Mouse (Mus musculus) mouse trophoblast stem cell (cell line): ENCODE measurements around the gene Pde7b.
"Not testable (repeated sequence)": the region's sequence is repeated elsewhere in the genome, so short reads cannot be mapped to it uniquely, and the experiment has no call there.

Experiments
- in situ Hi-C, 2 experiments: fragments of 300-500 bp; cut with MseI, MboI; formaldehyde crosslinking; loops; 2 replicates in 1 of 2; 3 replicates in 1 of 2; pipeline ENCODE4 v1.15.1; 2025

Pde7b gene

GRCm38 (mm10) chr10:20550161-20550560, 174.7 kb downstream of the Pde7b start:
- in situ Hi-C loops = no loop called here

DNA sequence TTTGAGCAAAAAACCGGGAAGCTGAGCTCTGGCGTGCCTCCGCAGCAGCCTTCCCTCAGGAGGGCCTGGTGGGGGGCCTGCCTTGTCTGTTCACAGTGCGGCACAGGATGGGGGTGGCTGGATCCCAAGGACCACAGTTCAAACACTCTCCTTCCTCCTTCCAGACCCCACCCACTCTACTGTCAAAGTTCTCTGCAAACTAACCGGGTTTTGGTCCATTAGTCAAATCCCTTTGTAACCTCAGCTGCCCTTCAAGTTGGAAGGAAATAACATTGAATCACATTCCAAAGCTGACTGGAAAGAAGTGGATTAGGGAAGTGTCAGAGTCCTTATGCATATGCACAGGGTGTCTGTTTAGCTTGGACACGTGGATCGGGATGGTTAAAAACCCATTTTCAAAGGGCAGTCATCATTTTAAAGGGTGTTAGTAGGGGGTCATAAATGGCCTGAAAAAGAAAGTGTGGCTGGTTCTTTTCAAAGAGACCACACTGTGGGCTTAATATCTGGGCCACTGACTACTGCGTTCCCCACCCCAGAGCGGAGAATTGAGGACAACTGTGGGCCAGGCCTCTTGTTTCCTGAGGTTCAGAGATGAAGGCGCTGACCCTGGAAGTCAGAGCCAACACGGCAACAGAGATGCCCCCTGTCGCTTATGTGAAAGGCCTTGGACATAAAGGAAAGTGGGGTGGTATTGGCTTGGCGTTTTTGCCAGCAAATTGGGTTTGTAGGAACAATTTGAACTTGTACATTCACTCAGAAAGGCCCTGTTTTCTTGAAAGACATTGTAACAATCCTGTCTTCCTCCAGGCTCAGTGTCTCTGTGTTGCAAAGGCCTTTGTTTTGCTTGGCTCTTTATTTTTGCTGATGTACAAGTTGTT, 175.8 kb downstream of the Pde7b start:
- in situ Hi-C loops = no loop called here

DNA sequence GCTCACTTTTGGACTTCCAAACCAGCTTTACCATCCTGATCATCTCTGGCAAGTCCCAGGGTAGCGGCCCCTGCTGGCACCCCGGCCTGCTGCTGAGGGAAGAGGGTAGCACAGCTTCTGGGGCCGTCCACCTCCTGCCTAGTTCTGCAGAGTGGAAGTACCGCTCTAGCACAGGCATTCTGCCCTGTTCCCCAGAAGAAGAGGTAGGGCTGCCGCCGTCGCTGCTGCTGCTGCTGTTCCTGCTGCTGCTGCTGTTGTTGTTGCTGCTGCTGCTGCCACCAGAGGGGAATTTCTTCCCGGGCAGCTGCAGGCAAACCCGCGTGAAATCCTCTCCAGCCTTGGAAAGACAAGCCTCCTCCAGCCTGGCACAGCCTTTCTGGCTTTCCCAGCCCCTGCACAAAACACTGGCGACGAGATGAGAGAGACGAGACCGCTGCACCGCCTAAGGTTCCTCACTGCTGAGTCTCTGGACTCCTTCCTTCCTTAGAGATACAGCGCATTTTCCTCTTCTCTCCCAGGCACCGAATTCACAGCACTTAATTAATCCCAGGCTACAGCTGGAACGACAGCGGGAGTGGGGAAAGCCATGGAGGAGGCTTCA, 176.8 kb downstream of the Pde7b start:
- in situ Hi-C loops = no loop called here

GRCm38 (mm10) chr10:20543121-20543520, 181.8 kb downstream of the Pde7b start:
- in situ Hi-C loops = no loop called here

DNA sequence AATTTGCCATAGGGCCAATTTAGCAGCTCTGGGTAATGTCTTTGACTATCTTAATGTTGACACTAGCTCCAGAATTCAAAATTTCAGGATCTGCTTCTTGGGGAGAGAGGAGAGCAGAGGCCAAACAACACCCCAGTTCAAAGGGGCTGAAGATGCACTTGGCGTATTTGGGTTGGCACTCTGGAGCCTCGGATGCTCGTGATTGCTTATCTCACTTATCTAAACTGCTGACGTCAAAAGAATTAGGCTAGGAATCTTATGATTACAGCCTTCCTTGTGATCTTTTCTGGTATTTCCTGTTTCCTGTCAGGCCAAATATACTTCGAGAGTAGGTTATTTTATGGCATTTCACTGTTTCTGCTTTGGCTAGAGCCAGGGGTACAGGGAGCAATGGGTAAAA, 191.1 kb downstream of the Pde7b start:
- in situ Hi-C loops = no loop called here

GRCm38 (mm10) chr10:20531921-20532320, 193.0 kb downstream of the Pde7b start:
- in situ Hi-C loops = no loop called here

GRCm38 (mm10) chr10:20528544-20529411, 196.1 kb downstream of the Pde7b start:
- in situ Hi-C loops = no loop called here

- in situ Hi-C loops = no loop called here
These were observed 197.1 kb downstream of the Pde7b start for GRCm38 (mm10) chr10:20527737-20528136.

GRCm38 (mm10) chr10:20518529-20518889, 206.4 kb downstream of the Pde7b start:
- in situ Hi-C loops = no loop called here

DNA sequence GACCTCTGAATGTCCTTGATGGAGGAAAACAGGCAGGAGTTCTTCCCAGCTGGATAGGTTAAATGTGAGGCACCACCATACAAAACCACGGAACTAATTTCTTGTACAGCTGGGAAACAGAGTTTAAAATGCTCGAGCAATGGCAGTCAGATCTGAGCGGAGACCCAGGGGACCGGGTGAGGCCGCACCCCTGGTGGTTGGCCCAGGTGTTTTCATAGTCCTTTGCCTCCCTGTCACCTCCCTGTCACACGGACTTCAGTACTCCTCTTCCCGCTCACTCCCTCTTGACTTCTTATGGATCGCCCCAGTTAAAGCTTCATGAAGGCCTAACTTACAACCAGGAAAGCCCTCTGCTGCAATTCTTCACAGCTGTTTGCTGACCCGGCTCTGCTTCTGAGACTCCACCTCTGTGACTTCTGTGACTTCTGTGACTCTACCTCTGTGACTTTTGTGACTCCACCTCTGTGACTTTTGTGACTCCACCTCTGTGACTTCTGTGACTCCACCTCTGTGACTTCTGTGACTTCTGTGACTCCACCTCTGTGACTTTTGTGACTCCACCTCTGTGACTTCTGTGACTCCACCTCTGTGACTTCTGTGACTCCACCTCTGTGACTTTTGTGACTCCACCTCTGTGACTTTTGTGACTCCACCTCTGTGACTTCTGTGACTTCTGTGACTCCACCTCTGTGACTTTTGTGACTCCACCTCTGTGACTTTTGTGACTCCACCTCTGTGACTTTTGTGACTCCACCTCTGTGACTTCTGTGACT, 206.9 kb downstream of the Pde7b start:
- in situ Hi-C loops = not testable (repeated sequence)

DNA sequence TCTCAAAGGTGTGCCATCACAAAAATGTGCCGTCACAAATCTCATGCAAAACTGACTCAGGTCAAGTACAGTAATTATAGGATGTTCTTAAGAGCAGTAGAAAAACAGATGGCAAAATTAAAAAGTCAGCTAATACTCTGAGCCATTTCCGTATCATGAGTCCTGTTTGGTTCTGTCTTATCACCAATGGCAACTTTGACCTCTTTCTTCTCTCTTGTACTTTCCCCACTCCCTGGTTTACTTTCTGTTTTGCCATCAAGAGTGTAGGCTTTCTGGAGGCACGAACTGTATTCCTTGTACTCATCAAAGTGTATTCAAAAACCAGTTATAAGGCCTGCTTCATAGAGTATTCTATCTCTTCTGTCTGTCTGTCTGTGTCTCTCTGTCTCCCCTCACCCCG, 211.0 kb downstream of the Pde7b start:
- in situ Hi-C loops = no loop called here

- in situ Hi-C loops = no loop called here
These were observed 211.4 kb downstream of the Pde7b start for GRCm38 (mm10) chr10:20513461-20513860.

DNA sequence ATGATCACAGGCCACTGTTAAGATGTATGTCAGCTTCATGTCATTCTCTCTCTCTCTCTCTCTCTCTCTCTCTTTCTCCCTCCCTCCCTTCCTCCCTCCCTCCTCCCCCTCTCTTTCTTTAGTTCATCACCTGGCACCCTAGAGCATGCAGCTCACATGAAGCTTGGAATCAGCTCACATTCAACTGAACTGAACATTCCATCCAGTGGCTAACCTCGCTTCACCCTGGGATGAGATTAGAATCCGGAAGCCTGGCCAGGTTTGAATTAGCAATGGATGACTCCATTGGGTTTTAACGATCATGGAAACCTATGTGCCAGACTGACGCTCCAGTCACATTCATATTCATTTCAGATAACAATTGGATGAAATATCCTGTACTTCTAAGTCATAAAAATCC, 215.1 kb downstream of the Pde7b start:
- in situ Hi-C loops = no loop called here

DNA sequence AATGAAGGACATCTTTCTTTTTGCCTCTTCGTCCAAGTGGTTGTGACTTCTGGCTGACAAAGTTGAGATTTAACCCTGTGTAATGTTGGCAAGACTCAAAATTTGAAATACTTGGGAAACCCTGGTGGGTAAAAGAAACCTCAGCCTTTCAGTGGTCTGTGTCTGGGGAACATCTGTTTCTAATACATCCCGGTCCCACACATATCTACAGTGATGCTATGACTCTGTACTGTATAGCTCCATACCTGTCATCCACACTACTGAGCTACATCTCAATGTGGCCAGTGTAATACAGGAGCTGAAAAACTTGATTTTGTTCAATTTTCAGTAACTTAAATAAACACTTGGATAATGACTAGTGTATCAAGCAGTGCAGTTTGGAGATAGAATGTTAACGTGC, 216.4 kb downstream of the Pde7b start:
- in situ Hi-C loops = no loop called here

DNA sequence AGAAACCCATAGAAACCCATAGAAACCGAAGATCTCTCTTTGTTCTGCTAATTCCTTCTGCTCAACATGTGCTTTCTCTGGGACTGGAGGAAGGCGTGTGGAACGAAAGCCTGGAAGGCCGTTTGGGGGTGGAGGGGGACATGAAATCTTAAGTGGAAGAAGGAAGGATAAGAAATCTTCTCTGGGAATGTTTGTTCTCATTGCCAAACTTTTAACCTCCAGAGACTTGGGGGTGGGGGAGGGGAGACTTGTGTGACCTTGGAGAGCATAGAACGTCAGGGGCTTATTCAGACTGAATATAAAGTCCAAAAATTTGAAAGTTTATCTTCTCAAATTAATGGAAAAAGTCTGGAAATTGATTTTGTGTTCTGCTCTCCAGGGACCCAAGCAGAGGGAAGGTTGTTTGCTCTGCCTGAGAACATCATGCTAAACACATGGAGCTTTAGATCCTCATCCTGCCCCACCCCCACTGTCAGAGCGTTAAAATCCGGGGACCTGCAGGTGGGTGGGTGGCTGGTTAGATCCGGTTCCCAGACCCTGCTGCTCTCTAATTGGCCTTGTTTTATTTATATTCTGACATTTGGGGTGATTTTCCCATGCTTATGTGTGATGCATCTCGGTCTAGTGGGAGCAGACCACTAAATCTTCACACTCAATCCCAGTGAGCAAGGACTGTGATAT, 217.0 kb downstream of the Pde7b start:
- in situ Hi-C loops = no loop called here

DNA sequence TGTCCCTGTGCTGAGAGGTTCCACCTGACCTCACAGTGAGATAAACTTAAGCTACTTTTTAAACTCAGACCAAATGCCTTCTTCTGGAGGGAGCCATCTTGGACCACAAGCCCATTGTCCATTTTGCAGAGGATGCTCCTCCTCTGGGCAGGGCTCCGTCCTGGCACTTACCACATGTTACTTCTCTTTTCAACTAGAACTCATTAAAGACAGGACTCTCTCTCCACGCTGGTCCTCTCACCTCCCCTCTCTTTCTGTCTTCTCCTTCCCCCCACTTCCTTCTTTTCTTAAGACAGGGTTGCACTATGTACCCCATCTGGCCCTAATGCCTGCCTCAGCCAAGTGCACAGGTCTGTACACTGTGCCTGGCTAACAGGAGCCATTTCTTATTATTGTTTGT, 217.8 kb downstream of the Pde7b start:
- in situ Hi-C loops = no loop called here

DNA sequence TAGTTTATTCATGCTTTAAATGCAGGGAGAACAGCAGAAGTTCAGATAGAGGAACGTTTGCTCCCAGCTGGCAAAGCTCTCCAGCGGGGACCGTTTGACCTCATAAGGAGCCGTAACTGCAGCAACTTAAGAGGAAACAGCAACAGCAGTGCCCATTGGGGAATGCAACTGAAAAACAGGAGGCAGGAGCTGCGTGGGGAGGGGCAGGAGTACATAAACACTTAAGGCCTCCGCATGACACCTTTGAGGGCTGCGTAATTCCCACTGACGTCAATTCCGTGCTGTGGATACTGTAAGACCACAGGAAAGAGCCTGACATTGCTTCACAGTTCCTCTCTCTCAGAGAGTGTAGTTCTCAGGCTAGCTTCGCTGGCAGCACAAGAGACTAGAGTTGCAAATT, 219.4 kb downstream of the Pde7b start:
- in situ Hi-C loops = no loop called here

- in situ Hi-C loops = no loop called here
These were observed 220.1 kb downstream of the Pde7b start for GRCm38 (mm10) chr10:20504800-20505199.

DNA sequence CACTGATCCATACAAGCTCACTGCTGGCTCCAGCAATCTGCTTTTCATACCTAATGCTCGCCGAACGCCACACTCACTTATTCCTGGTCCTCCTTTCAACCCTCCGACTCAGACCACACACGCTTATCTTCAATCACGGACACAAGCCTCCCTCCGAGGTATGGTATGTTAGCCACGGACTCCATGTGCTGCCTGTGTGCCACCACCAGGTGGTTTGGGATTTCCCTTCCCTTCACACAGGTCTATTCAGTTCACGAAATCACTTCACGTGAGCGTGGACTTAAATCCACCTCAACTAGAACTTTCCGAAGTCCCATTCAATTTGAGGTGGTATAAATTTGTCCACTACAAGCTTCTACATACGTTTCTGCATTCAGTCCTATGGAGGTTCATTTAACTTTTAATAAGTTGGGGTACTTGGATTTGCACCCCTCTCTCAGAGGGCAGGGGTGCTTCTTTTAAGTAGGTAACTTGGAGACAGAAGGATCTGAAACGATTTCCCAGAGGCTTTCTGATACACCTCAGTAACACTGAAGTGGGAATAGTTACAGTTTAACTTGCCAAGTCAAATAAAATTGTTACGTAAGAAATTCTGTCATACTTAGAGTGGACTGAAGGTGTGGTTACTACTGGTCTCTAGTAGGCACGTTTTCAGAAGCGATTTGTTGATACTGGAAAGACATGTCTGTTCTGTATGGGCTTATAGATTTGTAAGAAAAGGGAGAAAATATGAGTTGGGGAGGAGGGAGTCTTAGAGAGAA, 221.4 kb downstream of the Pde7b start:
- in situ Hi-C loops = no loop called here

DNA sequence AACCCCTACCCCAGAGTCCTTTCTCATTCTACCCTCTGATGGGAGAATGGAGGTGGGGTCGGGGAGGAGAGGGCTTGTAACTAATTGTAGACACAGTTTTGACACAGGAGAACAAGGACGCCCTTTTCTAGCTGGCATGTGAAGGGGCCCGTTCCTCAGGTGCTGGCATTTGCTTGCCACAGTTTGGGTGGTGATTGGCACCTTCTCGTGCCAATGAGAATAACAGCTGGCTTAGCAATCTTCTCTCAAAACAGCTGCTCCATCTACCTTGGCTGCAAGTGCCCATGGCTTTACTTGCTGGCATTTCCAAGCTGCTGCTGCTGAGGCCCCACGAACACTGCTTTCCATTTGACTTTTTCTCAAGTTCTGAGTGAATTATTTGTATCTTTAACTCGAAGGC, 223.7 kb downstream of the Pde7b start:
- in situ Hi-C loops = no loop called here
